8 mouse cellular contexts compared by ENCODE assay signal in the genomic region with DNA sequence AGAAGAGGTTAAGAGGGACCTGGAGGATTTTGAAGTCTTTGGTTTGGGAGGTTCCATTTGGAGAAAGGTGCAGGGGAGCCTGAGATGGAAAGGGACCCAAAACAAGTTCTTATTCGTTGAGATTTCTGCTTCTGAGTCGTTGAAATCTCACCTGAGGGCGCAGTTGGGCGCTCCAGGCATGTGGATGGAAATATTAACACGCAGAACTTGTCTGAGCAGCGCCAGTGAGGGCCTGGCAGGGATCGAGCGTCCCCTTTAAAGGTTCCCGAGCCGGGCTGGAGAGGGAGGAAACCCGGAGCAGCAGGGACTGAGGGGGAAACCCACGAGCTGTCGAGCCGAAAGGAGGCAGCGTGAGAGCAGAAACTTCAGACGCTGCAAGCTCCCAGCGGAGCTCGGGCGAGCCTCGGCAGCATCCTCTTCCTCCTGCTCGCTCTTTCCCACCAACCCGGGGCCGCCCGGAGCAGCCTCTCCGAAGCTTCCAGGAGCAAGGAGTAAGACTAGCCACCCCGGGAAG.
A peak's percentile ranks its signal among the peaks of the same experiment; 100 is the strongest.
DNase-seq lines count a peak whose midpoint lies in the region; ATAC-seq and TF ChIP-seq lines count a peak whose summit lies in the region.

No protein-coding gene starts in this region.

- peak overlapping the region; percentile 83 for H3K4me2 ChIP-seq in forebrain, postnatal 0 days (ENCODE audit: low read depth)
- peak overlapping the region; percentile 74 for H3K4me2 ChIP-seq in liver, postnatal 0 days (ENCODE audit: low read depth, low read length)

- H3K4me1 ChIP-seq in cerebellum, adult 2 months (ENCODE audit: control insufficient read depth, insufficient read depth, low read length) = no peaks in the 10 kb centered on the region
- H3K4me1 ChIP-seq in forebrain, postnatal 0 days (ENCODE audit: insufficient read depth) = no peaks in the 10 kb centered on the region
- peaks cover 2% of the 10 kb centered on the region; the same call in 1 of the 2 replicates for H3K4me1 ChIP-seq in liver, postnatal 0 days (ENCODE audit: insufficient read depth)

- H3K27ac ChIP-seq in cerebellum, adult 2 months (ENCODE audit: insufficient read depth, low read length) = peak overlapping the region; percentile 37; the same call in 1 of the 2 replicates
- peak overlapping the region; percentile 83 for H3K27ac ChIP-seq in forebrain, postnatal 0 days (ENCODE audit: low read depth, low read length)
- H3K27ac ChIP-seq in liver, postnatal 0 days (ENCODE audit: low read depth) = peak overlapping the region; percentile 97

- TF ChIP-seq CTCF in C2C12 (IDR thresholded peaks at IDR 0.05; ENCODE audit: control insufficient read depth, insufficient read depth, insufficient read length) = no peak
- TF ChIP-seq CTCF in cerebellum, adult 2 months (IDR thresholded peaks at IDR 0.05; ENCODE audit: borderline replicate concordance, insufficient read depth, low read depth, low read length) = peak; percentile 27; the same call in 1 of the 2 replicates
- peak; percentile 47 for TF ChIP-seq CTCF in forebrain, postnatal 0 days (IDR thresholded peaks at IDR 0.05; ENCODE audit: low read depth)
- peak; percentile 20; the same call in 1 of the 2 replicates for TF ChIP-seq CTCF in liver, postnatal 0 days (IDR thresholded peaks at IDR 0.05; ENCODE audit: low read depth)

- no peaks in the 10 kb centered on the region for H3K27me3 ChIP-seq in C2C12 (ENCODE audit: control insufficient read depth, insufficient read depth, insufficient read length)
- H3K27me3 ChIP-seq in cerebellum, adult 2 months (ENCODE audit: control insufficient read depth, insufficient read depth, low read length) = no peaks in the 10 kb centered on the region
- no peaks in the 10 kb centered on the region for H3K27me3 ChIP-seq in forebrain, postnatal 0 days (ENCODE audit: insufficient read depth, low read length)
- H3K27me3 ChIP-seq in liver, postnatal 0 days (ENCODE audit: insufficient read depth, low read length) = peaks cover 4% of the 10 kb centered on the region; the same call in 1 of the 2 replicates

- 0 out of 2 replicates have a peak, but pooled peaks have one; percentile 25 for TF ChIP-seq EP300 in liver, postnatal 0 days (IDR thresholded peaks at IDR 0.05; ENCODE audit: low read depth)

- H3K79me2 ChIP-seq in C2C12 (ENCODE audit: control insufficient read depth, insufficient read depth) = no peaks in the 10 kb centered on the region

- intact Hi-C loops in heart, postnatal 25 days (cut with DNase I) = loop anchor here (5.0 kb wide), 2 partner anchors 259 to 314 kb away; no protein-coding TSS in a partner anchor

- TF ChIP-seq POLR2A in cerebellum, adult 2 months (IDR thresholded peaks at IDR 0.05; ENCODE audit: borderline replicate concordance, insufficient read depth, low read length) = peak; percentile 37; the same call in 1 of the 2 replicates

- H3K9ac ChIP-seq in forebrain, postnatal 0 days = peak overlapping the region; percentile 62
- H3K9ac ChIP-seq in liver, postnatal 0 days (replicated peaks) = peak overlapping the region; percentile 64

- H3K36me3 ChIP-seq in C2C12 (ENCODE audit: control insufficient read depth, insufficient read depth) = no peaks in the 10 kb centered on the region
- no peaks in the 10 kb centered on the region for H3K36me3 ChIP-seq in forebrain, postnatal 0 days (ENCODE audit: insufficient read depth)
- no peaks in the 10 kb centered on the region for H3K36me3 ChIP-seq in liver, postnatal 0 days (replicated peaks; ENCODE audit: insufficient read depth, low read length)

- peaks cover 8% of the 10 kb centered on the region for H3K79me3 ChIP-seq in C2C12 (ENCODE audit: low read depth)

- H3K9me3 ChIP-seq in forebrain, postnatal 0 days (ENCODE audit: low read length) = no peaks in the 10 kb centered on the region
- H3K9me3 ChIP-seq in liver, postnatal 0 days (ENCODE audit: low read length) = no peaks in the 10 kb centered on the region

- ATAC-seq in forebrain, postnatal 0 days = peak; percentile 89
- ATAC-seq in liver, postnatal 0 days = peak; percentile 86

- under 1% methylated on average over 26 of the region's 26 CpGs for WGBS in cerebellum, adult 2 months
- 2% methylated on average over 26 of the region's 26 CpGs for WGBS in forebrain, postnatal 0 days
- WGBS in liver, postnatal 0 days (ENCODE audit: insufficient replicate concordance) = 1% methylated on average over 26 of the region's 26 CpGs

- peak; percentile 77 to 79 for DNase-seq in cerebellum, adult 2 months
- DNase-seq in forebrain, postnatal 0 days = peak; percentile 87
- DNase-seq in heart, postnatal 25 days (ENCODE audit: low spot score) = peak; percentile 41
- peak; percentile 59 to 76 for DNase-seq in layer of hippocampus, adult 18-20 months (ENCODE audit: low spot score in 2 of 2)
- peak; percentile 61 for DNase-seq in liver, postnatal 0 days
- DNase-seq in ovary, postnatal 10 days (ENCODE audit: low spot score) = peak; percentile 66
- DNase-seq in urinary bladder, postnatal 36 days (ENCODE audit: low spot score in 2 of 2) = peak; percentile 71 to 72

- H3K4me3 ChIP-seq in C2C12 (ENCODE audit: insufficient read depth, poor library complexity, severe bottlenecking) = peak overlapping the region; percentile 34
- peak overlapping the region; percentile 54 for H3K4me3 ChIP-seq in cerebellum, adult 2 months (replicated peaks; ENCODE audit: insufficient read depth, low read depth, low read length)
- peak overlapping the region; percentile 71 for H3K4me3 ChIP-seq in forebrain, postnatal 0 days (ENCODE audit: low read depth, low read length)
- peak overlapping the region; percentile 60 for H3K4me3 ChIP-seq in liver, postnatal 0 days (ENCODE audit: low read depth, low read length)

- peak overlapping the region; percentile 56 for H3ac ChIP-seq in C2C12 (ENCODE audit: control insufficient read depth, insufficient read length, low read depth)

TF ChIP-seq in C2C12, 6 proteins besides CTCF, POLR2A, EP300 and RAD21:
- TF ChIP-seq MAX (IDR thresholded peaks at IDR 0.05) (no peak), USF1 (IDR thresholded peaks at IDR 0.05; ENCODE audit: low read depth) (no peak), MYOD1 (IDR thresholded peaks at IDR 0.05; ENCODE audit: control insufficient read depth, insufficient read length, low read depth) (no peak), CEBPB (IDR thresholded peaks at IDR 0.05; ENCODE audit: low read depth) (no peak), MYOG (IDR thresholded peaks at IDR 0.05; ENCODE audit: control insufficient read depth, extremely low read depth, insufficient read length) (no peak), FOSL1 (IDR thresholded peaks at IDR 0.05; ENCODE audit: insufficient read depth, low read length, poor library complexity, severe bottlenecking) (no peak)

Comparison
In these comparisons a context has a peak if more than half of its experiments do, and no peak if none do; other contexts are left out.
1. Peak in every context shown above with its lines: DNase-seq, ATAC-seq, H3K4me3 ChIP-seq and H3K27ac ChIP-seq.
2. H3K27ac ChIP-seq: peak in every context shown above with its lines; median percentile 97 in liver, postnatal 0 days; 83 in forebrain, postnatal 0 days; 37 in cerebellum, adult 2 months.